Mouse (Mus musculus) retina, postnatal 7 days (tissue): Measurements from ENCODE around the gene Dstyk.
A peak's percentile ranks its signal among the peaks of the same experiment; 100 is the strongest.
"Not testable (repeated sequence)": the region's sequence is repeated elsewhere in the genome, so short reads cannot be mapped to it uniquely, and the experiment has no call there.

ENCODE experiments used
- DNase-seq: peaks from one replicate; pipeline ENCODE4 v3.0.0-alpha.2; 2012; ENCODE audit warnings: low read depth, low spot score

The Dstyk gene

DNA sequence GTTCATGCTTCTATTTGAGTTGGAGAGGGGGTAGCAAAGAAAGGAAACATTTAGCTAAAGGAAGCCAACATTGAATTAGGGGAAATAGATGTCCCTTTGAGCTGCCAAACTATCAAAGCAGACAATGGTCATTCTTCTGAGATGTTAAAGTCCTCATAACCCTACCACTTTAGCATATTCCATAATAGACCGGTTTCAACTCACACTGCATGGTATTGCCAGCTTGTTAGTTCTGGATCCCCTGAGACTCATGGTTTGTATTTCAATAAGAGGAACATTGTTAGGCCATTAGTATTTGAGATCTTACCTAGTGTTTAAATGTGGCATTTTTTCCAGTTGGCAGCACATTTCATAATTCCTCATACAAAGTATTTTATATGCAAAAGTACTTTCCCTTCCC lies 19.6 kb downstream of the Dstyk start:
- no peak for DNase-seq

DNA sequence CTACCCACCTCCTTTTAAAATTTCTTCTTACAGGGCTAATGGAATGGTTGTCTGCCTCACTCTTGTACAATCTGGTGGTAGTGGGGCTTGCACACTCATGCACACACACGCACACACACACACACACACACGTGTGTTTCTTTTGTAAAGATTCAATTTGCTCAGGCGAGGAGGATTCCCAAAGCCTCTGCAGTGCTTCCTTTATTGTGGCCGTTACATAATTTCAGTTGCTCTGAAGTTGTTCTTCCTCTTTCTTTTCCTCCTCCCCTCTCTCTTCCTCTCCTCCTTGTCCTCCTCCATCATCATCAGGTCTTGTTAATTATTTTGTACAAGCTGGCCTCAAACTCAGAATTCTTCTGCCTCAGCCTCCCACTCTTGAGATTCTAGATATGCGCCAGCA lies 20.0 kb downstream of the Dstyk start:
- no peak for DNase-seq

DNA sequence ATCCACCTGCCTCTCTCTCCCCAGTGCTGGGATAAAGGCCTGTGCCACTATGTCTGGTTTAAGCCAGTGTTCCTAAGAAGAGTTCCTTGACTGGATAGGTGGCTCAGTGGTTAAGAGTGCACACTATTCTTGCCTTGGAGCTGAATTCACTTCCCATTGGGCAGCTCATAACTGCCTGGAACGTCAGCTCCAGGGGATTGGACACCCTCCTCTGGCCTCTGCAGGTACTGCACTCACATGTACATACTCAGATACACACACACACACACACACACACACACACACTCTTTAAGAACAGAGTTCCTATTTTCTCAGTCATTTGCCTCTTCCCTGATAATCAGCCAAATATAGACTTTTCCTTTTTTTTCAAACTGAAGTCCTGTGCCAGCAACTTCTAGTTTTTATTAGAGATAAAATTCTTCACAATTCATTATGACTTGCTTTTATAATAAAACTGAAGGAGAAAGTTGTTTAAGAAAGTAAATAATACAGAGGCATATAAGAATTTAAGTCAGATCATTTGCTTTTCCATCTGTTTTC lies 23.6 kb downstream of the Dstyk start:
- DNase-seq: no peak

DNA sequence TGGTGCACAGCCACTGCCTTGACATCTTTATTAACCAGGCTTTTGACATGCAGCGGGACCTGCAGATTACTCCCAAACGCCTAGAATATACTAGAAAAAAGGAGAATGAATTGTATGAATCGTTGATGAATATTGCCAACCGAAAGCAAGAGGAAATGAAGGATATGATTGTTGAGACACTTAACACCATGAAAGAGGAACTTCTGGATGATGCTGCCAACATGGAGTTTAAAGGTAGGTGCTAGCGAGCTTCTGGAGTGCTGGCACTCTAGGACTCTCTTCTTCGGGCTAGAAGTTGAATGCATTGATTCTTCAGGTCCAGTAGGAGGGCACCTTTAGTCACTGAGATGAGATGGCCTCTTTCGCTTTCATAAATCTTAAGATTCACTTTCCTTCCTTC lies 32.4 kb downstream of the Dstyk start:
- no peak for DNase-seq

DNA sequence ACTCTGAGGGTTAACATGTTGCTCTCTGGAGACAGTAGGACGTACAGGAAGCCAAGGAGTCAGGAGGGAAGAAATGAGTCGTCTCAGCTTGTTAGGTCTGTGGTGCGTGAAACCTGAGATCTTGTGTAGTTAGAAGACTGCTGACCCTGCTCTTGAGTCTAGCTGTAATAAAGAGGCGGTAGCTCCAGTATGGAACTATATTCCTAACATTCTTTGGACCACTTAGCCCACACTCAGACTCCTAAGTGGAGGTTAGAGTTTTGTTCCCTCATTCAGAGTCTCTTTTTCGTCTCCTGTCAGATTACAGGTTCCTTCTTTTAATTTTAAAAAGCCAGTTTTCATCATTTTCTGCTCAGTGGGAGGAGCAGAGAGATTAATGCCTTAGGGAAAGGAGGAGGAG lies 47.3 kb downstream of the Dstyk start:
- no peak for DNase-seq

DNA sequence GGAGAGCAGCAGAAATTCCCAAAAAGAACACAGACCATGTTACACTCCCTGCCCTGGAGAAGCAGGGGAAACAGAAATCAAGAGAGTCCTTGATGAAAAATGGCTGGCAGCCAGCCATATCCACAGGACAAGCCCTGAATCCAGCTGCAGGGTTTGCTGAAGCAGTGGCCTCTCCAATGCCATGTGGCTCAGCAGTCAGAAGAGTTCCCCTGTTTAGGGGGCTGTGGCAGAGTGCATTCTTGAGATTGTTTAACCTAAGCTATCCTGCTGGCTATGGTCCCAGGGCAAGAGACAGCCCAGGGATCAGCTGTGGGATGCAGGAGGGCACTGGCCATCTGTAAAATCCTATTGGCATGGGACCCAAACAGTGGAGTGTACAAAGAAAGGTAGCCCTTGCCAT lies 51.6 kb downstream of the Dstyk start:
- no peak for DNase-seq

DNA sequence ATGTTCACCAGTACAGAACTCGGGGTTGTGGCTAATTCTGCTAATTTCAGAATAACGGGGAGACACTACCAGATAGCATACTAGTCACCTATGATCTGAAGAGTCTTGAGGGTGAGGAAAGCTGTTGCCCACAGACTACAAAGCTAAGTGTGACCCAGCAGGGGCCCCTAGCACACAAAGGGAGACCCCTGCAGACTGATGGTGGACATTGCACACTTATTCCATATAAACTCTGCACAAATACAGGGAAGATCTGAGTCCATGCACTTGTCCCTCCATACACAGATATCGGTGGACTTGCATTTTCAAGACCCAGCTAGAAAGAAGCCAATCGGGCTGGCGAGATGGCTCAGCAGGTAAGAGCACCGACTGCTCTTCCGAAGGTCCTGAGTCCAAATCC lies 52.2 kb downstream of the Dstyk start:
- no peak for DNase-seq

DNA sequence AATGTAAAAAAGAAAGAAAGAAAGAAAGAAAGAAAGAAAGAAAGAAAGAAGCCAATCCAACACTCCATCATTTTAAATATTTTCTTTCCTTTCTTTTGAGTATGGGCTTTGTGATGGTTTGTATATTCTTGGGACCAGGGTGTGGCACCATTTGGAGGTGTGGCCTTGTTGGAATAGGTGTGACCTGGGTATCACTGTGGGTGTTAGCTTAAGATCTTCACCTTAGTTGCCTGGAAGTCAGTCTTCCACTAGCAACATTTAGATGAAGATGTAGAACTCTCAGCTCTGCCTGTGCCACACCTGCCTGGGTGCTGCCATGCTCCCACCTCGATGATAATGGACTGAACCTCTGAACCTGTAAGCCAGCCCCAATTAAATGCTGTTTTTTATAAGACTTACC lies 52.7 kb downstream of the Dstyk start:
- not testable (repeated sequence) for DNase-seq

DNA sequence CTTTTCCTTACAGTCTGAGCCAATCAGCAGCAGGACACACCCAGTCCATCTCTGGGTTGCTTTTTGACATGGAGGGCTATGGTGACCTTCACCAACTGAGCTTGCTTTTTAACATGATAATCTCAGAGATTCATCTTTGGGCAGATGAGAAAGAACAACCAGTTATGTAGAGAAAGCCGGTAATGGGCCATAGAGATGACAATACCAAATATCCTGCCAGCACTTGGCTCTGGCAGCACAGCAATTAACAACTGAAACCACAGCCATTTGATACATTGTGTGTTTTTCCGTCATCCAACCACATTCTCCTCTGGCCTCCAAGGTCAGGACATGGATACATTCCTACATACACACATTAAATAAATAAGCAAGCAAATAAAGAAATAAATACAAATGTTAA lies 53.7 kb downstream of the Dstyk start:
- DNase-seq: no peak

DNA sequence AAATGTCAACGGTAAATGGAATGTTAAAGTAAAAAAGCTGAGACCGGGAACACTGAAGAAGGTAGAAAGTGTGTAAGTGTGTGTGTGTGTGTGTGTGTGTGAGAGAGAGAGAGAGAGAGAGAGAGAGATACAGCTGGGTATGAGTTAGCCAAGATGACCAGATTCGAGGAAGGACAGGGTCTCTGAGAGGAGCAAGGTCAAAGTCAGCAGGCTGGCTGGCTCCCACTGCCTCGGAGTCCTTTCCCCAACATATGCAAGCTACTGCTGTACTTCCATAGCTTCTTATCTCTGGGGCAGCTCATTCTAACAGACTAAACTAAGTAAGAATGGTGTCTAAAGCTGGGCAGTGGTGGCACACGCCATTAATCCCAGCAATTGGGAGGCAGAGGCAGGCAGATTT lies 54.1 kb downstream of the Dstyk start:
- no peak for DNase-seq

DNA sequence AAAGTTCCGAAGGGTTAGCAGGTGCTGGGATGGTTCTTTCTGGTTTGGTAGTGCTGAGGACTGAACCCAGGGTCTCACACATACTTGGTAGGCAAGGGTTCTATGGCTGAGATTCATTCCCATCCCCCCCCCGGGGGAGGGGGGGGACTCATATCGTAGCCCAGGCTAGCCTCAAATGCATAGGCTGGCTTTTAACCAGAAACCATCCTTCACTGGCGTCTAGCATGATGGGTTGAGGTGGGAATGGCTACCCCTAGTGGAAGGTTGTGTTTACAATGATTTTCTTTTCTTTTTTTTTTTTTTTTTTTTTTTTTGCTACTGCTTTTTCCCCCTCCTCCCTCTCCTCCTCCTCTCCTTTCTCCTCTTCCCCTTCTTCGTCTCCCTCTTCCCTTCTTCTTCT lies 55.2 kb downstream of the Dstyk start:
- peak; percentile 11 for DNase-seq

DNA sequence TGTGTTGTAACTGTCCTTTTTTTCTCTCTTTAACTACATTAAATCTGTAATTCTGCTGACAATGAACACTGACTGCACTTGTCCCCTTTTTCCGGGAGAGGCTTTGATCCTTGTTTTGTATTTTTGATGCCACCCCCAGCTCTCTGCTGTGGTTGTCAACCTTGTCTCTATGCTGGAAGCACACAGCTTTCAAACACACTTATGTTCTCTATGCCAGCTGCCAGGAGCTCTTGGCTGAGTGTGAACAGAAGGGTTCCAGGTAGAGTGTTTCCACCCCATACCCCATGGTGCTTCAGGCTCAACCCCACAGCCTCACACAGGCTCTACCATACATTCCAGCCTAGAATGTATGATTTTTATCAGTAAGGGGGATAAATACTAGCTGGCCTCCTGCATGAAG lies 57.1 kb downstream of the Dstyk start:
- DNase-seq: no peak

DNA sequence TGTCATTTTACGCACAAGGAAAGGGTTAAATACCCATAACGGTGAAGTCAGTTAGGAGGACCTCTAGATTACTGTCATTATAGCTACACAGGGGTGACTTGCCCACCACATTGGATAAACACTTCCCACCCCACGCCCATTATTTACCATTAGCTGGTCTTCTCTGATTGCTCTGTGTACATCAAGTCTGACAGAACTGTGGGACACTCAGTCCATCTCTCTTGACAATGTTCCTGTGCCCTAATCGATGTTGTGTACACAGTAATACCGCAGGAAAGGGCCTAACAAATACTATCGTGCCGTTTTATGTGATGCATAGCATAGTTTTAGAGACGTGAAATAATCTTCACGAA lies 59.2 kb downstream of the Dstyk start:
- no peak for DNase-seq

DNA sequence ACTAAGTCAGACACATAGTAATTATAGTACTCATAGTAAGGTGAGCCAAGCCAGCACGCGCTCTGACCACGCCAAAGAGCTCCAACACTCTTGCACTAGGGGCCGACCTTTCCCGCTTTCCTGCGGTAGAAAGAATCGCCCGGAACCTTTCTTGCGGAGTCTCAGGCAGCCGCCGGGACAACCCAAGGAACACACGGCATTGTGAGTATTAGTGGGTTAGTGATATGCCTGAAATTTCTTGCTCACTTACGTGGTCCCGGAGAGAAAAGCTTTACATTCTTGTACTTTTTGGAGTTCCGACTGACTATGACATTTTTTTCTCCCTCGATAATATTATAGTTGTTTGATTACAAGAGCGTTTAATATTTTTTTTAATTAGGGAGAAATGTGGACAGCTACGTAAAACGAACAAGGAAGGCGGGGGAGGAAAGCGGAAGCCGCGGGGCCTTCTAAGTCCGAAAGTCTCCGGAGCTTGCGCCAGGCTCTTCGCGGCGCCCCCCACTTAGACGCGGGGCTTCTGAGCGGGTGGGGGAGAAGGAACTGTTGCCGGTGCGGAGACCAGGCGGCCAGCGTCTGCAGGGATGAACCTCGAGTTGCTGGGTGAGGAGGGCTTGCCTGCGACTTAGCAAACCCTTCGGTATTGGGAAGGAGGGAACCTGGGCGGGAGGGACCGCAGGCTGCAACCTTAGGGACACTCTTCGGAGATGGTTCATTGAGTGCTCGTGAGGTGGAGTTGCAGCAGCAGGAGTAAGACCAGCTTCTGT lies 59.8 kb downstream of the Dstyk start, which contains the start of gene Rbbp5:
Rbbp5 (plus strand) TSS at position 438 of the 764 bp plus-strand sequence.
- peak; percentile 88 for DNase-seq

DNA sequence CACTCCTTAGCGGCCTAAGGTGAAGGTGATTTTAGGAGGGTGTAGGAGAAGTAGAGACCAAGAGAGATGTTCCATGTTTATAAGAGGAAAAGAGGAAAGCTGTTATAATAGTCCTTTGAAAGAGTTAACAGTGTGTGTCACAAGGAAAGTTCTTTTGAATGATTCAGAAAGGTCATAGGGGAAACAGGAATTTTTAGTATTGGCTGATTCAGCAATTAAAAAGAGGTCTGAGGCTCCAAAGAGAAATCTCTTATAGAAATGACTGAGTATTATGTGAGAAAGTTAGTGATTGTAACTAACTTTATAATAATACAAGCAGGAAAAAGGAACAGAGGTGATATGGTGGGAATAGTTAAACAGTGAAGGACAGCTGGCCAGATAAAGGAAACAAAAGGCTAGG lies 62.1 kb downstream of the Dstyk start:
- DNase-seq: no peak

DNA sequence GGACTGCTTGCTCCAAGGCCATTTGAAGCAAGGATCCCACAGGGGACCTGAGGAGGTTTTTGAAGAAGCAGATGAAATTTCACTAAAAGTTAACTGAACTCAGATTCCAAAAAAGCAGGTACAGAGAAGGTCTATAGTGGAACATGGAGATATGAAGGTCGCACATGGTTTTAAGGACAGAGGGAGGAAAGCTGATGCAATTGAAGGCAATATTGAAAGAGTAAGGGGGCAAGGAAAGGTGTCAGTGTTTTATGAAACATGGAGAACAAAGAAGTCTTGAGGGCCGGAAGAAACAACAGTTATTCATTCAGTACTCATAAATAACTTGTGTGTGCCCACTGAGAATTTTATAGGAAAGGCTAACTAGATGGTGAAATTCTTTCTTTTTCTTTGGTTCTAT lies 64.3 kb downstream of the Dstyk start:
- no peak for DNase-seq

DNA sequence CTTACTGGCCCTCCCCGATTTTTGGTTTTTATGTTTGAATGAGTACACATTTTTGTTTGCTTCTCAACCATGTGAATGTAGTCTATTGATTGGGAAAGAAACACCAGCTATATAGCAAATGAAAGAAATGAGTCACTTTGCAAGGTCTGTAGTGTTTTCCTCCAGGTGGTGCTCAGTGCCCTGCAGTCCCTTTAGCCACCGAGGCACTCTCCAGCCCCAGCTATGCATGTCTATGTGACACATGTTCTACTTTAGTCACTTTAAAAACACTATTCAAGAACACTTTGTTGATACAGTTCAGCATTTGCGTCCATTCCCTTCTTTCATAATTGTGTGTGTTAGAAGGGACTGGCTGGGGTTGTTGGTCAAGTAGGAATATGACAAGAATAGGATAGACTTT lies 65.9 kb downstream of the Dstyk start:
- no peak for DNase-seq

DNA sequence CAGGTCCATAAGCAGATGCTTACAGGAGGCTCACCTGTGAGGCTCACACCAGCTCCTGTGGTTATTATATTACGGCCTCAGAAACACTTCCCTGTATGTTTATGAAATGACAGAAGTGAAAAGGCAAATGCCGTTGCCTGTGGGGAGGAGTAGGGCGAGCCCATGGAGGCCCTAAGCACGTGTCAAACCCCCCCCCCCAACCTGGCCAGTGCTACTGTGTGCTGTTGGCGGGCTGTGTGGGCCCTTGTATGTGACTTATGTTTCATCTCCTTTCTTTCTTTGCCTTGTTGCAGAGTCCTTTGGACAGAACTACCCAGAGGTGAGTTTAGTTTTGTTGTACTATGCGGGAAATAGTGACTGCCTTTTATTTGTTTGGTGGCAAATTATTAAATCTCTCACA lies 66.4 kb downstream of the Dstyk start:
- no peak for DNase-seq

DNA sequence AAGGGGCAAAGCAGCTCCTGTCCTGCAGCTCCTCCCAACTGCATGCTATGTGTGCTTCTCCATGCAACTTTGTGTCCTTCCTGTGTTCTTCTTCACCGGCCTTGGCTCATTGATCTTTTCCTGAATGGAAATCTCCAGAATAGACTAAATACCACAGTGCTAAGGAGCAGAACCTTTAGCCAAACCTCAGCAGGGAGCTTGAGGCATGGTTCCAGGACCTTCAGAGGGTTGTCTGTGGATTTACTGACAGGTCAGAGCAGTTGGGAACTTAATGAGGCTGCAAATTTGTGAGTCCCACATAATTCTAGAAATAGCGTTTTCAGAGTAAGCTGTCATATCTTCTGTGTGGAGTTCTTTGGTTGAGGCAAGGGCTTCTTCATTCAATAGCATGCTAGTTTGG lies 83.2 kb downstream of the Dstyk start:
- no peak for DNase-seq

DNA sequence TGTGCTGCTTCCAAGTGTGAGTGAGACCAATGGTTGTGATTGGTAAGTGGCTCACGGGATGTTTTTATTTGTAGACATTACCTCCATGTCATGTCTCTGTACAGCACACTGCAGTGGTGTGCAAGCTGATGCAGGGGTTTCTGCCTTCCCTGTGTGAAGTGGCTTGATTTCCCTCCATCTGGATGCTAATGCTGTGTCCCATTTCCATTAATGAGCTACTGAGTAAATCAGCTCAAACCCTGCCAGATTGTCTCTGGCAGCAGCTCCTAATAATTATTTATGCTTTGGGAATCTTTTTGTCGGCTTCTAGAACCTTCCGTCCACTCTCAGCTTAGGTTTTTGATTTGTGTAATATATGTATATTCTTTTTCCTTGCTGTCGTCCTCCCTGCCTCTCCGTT lies 87.8 kb downstream of the Dstyk start:
- no peak for DNase-seq

DNA sequence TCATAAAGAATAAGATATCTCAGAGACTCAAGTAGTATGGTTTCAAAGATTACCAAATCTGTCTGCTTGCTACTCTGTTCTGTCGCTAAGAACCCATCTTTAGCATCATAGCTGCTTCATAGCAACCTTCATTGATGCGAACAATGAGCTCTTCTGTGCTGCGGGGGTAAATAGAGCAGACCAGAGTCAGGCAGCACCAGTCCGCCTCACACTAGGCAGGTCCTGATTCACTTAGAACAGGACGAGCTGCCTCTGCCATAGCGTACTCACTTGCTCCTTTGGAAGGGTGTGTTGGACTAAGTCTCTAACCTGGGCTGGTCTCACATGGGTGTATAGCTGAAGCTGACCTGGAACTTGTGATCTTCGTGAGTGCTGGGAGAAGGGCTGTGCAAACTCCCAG lies 88.7 kb downstream of the Dstyk start, which contains the start of gene Tmem81:
Tmem81 (plus strand) TSS at position 173 of the 400 bp plus-strand sequence.
- DNase-seq: no peak

DNA sequence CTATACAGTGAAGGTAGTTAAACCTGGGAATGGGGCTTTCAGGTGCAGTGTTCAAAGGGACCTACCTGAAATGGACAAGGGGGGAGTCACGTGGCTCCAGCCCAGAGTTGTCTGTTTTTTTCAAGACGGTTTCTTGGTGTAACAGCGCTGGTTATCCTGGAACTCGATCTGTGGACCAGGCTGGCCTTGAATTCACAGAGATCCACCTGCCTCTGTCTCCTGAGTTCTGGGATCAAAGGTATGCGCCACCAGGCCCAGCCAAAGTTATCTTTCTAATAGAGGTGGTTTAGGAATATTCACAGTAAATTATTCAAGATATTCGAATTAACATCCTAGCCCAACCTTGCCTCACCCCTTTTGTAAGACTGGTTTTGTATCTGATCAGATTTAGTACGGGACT lies 89.3 kb downstream of the Dstyk start:
- DNase-seq: no peak

DNA sequence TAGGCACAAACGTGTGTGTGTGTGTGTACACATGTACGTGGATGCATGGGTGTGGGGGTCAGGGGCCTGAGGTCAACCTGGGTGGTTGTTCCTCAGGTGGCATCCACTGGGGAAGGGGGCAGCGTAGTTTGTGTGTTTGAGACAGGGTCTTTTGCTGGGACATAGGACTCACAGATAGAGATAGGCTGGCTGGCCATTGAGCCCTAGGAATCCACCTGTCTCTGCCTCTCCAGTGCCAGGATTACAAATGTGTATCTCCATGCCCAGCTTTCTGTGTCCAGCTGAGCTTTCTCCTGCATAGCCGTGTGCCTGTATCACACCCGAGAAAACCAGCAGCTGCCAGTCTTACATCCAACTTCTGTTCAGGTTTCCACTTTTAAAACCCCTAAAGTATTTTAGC lies 92.4 kb downstream of the Dstyk start:
- DNase-seq: no peak

DNA sequence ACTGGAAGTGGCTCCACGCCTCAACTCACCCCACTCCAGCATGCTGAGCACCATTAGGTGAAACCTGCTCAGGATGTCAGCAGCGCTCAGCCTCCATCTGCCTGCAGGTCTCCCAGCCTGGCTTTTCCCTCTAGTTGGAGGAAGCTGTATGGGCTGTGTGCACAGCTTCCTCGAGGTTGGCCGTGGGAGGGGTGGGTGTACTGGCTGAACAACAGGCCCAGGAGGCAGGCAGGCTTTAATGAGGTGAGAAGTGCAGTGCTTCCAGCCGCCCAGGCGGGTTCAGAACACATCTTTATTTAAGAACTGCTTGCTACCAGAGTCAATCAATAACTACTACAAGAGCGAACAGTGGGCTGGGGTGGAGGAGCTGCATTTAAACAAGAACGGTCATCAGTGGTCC lies 94.2 kb downstream of the Dstyk start:
- DNase-seq: no peak
